Mouse (Mus musculus) A20 (cell line): ENCODE data around the gene Pigu.

Source experiments
- DNase-seq: peaks from one replicate; pipeline ENCODE4 v3.0.0-alpha.2; 2011; ENCODE audit warnings: low read depth, low spot score

Pigu gene

DNA sequence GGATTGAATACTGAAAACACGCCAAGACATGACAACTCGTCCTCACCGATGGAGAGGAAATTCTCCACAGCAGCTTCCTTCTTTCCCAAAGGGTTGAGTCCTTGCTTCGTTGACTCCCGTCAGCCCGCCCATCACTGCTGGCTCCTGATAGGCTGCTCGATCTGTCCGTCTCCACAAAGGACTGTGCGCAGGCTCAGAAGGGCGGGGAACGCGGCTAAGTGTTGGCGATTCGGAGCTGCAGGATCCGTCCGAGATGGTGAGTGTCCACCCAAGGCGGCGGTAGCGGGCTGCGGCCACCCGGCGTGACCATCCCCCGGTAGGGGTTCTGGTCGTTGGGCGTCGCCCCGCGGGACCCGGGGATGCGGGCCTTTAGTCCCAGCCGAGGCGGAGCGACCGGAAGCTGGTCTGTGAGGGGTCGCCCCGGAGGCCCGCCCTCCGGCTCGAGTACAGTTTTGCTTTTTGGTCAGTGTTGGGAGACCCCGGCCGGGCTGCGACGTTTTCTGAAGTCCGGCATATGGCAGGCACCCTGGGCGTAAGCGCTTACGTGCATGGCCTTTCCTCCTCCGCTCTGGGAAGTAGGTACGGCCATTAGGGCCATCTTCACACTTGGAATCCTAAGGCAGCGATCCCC is 120.8 kb downstream of the Pigu start, which contains the start of gene Dynlrb1:
Gene Dynlrb1 (plus strand): TSS at position 172 of the 631 bp plus-strand sequence.
- peak; percentile 98 for DNase-seq

DNA sequence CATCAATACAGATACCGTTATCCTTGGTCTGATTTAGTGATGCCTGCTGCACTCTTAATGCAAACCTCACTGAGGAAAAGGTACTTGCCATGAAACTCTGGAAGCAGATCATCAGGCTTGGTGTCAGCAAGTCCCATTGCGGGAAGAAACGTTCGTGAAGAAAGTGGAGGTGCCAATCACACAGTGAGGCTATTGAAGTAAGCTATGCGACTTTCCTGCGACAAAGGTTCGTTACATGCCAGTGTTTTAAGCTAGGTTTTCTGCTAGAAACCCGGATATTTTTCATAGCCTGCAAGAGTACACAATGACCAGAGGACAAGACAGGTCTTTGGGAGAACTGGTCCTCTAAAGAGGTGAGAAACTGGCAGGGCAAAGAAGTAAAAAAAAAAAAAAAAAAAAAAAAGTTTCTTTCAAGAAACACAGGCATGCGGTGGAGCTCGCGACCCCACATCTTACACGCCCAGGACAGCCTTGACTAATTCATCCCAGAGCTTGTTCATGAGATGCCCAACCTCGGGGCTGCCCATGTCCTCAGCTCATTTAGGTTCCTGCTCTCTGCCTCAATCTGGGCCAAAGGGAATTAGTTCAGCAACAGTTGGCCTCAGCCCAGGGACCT is 121.4 kb downstream of the Pigu start:
- DNase-seq, result no peak
